Mouse (Mus musculus): ENCODE measurements around the gene Dhx30. TPM values are rescaled to one million over a fixed set of nuclear protein-coding genes. Genes with fewer than 3 reads are reported as not detected.

Dhx30 gene
- polyA plus RNA-seq, 2 experiments = 24.9 to 27.4 TPM

DNA sequence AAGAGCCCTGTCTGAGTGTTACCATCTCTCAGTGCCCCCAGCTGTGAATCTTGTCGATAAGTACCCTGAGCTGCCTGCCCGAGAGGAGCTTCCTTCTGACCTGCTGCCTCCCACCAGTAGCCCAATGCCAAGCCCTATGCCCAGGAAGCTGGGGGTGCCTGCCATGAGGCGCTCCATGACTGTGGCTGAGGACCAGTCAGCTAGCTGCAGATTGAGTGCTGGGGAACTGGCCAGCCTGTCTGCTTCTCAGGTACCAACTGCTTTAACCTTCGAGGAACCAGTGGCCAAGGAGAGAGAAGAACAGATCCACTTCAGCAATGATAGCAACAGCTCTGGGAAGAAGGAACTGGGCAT lies 64.7 kb downstream of the Dhx30 start:
- H3K4me1 ChIP-seq (replicated peaks; ENCODE audit: control insufficient read depth in 2 of 2, insufficient read depth in 2 of 2, low read length in 1 of 2) = no peaks in the 10 kb centered on the region
- H3K27me3 ChIP-seq (ENCODE audit: control insufficient read depth, insufficient read depth, low read length) = no peaks in the 10 kb centered on the region
- 63% methylated on average over 4 of the region's 4 CpGs for WGBS (ENCODE audit: insufficient replicate concordance)
- no peak for TF ChIP-seq CTCF (IDR thresholded peaks at IDR 0.05; ENCODE audit: low read depth)
- no peak for TF ChIP-seq EP300 (IDR thresholded peaks at IDR 0.05; ENCODE audit: low read depth)
- ATAC-seq (ENCODE audit: insufficient read depth) (no peak), DNase-seq (ENCODE audit: low read depth in 3 of 3, low spot score in 3 of 3) (no peak)
- H3K9ac ChIP-seq (replicated peaks) = no peak overlapping the region
- H3K4me3 ChIP-seq (ENCODE audit: insufficient read depth in 1 of 2, low read depth in 2 of 2, low read length in 2 of 2) = no peak overlapping the region
- no peaks in the 10 kb centered on the region for H3K36me3 ChIP-seq (replicated peaks; ENCODE audit: control insufficient read depth, insufficient read depth, low read depth)
- H3K9me3 ChIP-seq (ENCODE audit: control insufficient read depth, low read length) = no peaks in the 10 kb centered on the region
- H3K27ac ChIP-seq = no peak overlapping the region
- no peak overlapping the region for H3K4me2 ChIP-seq (ENCODE audit: low read depth)

DNA sequence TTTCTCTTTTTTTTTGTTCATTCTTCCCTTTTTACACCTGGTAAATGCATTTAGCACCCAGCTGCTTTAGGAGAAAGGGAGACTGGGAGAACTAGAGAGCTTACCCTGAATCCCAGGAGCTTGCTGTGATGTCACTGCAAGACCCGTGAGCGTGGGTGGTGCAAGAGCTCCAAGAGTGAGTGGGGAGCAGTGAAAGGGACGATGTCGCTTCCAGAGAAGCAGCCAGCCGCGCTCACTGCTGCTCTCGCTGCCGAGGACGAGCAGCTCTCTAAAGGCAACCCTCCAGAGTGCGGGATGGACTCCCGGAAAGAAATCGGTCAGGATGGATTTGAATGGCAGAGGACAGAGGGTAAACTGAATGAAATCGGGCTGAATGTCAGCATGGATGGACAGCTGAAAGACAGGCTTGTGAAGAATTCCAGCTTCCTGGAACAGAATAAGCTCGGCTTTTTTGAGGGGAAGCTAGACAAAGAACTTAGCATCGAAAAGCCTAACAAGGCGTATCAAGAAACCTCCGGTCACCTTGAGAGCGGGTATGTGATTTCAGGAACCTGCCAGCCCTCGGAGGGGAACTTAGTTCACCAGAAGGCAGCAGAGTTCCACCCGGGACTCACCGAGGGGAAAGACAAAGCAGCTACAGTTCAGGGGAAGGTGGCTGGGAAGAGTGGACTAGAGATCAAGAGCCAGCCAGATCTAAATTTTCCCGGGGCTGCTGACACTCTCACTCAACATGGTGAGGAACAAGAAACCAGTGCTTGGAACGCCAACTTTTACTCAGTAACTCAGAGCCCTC lies 65.6 kb downstream of the Dhx30 start:
- DNase-seq (ENCODE audit: low read depth in 3 of 3, low spot score in 3 of 3) (no peak), ATAC-seq (ENCODE audit: insufficient read depth) (no peak)
- H3K36me3 ChIP-seq (replicated peaks; ENCODE audit: control insufficient read depth, insufficient read depth, low read depth) = no peaks in the 10 kb centered on the region
- no peak overlapping the region for H3K4me3 ChIP-seq (ENCODE audit: insufficient read depth in 1 of 2, low read depth in 2 of 2, low read length in 2 of 2)
- H3K27me3 ChIP-seq (ENCODE audit: control insufficient read depth, insufficient read depth, low read length) = no peaks in the 10 kb centered on the region
- no peaks in the 10 kb centered on the region for H3K4me1 ChIP-seq (replicated peaks; ENCODE audit: control insufficient read depth in 2 of 2, insufficient read depth in 2 of 2, low read length in 1 of 2)
- no peak for TF ChIP-seq EP300 (IDR thresholded peaks at IDR 0.05; ENCODE audit: low read depth)
- no peak for TF ChIP-seq CTCF (IDR thresholded peaks at IDR 0.05; ENCODE audit: low read depth)
- H3K27ac ChIP-seq = no peak overlapping the region
- WGBS (ENCODE audit: insufficient replicate concordance) = 74% methylated on average over 23 of the region's 23 CpGs
- H3K9ac ChIP-seq (replicated peaks) = no peak overlapping the region
- no peak overlapping the region for H3K4me2 ChIP-seq (ENCODE audit: low read depth)
- H3K9me3 ChIP-seq (ENCODE audit: control insufficient read depth, low read length) = no peaks in the 10 kb centered on the region

DNA sequence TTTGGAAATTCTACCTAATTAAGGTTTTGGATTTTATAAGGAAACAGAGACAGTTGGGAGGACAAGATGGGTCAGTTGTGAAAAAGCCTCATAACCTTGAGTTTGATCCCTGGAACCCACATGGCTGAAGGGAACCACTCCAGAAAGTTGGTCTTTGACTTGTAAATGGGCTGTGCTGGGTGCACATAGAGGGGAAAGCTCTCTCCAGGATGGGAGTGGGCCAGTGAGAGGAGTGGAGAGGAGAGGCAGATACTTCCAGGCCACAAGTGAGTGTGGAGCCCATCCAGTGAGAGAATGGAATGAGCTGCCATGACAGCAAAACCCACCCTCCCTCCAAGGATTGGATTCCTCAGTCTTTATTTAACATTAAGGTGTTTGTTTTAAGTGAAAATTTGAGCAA lies 66.4 kb downstream of the Dhx30 start:
- Histone ChIP-seq H3K27me3 (ENCODE audit: control insufficient read depth, insufficient read depth, low read length) (no peaks in the 10 kb centered on the region), H3K4me1 (replicated peaks; ENCODE audit: control insufficient read depth in 2 of 2, insufficient read depth in 2 of 2, low read length in 1 of 2) (no peaks in the 10 kb centered on the region), H3K4me2 (ENCODE audit: low read depth) (no peak overlapping the region), H3K4me3 (ENCODE audit: insufficient read depth in 1 of 2, low read depth in 2 of 2, low read length in 2 of 2) (no peak overlapping the region), H3K9me3 (ENCODE audit: control insufficient read depth, low read length) (no peaks in the 10 kb centered on the region), H3K27ac (no peak overlapping the region), H3K9ac (replicated peaks) (no peak overlapping the region), H3K36me3 (replicated peaks; ENCODE audit: control insufficient read depth, insufficient read depth, low read depth) (no peaks in the 10 kb centered on the region)
- TF ChIP-seq CTCF (IDR thresholded peaks at IDR 0.05; ENCODE audit: low read depth) (no peak), EP300 (IDR thresholded peaks at IDR 0.05; ENCODE audit: low read depth) (no peak)
- no peak for ATAC-seq (ENCODE audit: insufficient read depth)
- no peak for DNase-seq (ENCODE audit: low read depth in 3 of 3, low spot score in 3 of 3)

DNA sequence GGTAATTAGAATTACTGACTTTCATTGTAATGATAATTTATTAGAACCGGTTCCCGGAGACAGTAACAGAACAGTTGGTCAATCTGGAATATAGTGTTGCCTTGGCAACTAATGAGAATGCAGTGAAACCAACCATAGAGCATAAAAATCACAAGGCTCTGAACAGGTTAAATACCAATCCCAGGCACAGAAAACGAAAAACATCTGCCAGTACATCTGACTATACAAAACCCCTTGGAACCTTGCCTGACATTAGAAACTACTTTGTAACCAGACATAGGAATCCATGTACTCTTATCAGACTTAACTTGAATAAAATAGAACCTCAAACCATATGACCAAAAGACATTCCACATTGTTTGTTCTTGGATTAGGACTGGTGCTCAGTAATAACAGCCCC lies 69.8 kb downstream of the Dhx30 start:
- Histone ChIP-seq H3K4me1 (replicated peaks; ENCODE audit: control insufficient read depth in 2 of 2, insufficient read depth in 2 of 2, low read length in 1 of 2) (no peaks in the 10 kb centered on the region), H3K27ac (no peak overlapping the region), H3K27me3 (ENCODE audit: control insufficient read depth, insufficient read depth, low read length) (no peaks in the 10 kb centered on the region), H3K9ac (replicated peaks) (no peak overlapping the region), H3K4me3 (ENCODE audit: insufficient read depth in 1 of 2, low read depth in 2 of 2, low read length in 2 of 2) (no peak overlapping the region), H3K4me2 (ENCODE audit: low read depth) (no peak overlapping the region), H3K36me3 (replicated peaks; ENCODE audit: control insufficient read depth, insufficient read depth, low read depth) (no peaks in the 10 kb centered on the region), H3K9me3 (ENCODE audit: control insufficient read depth, low read length) (no peaks in the 10 kb centered on the region)
- ATAC-seq (ENCODE audit: insufficient read depth) (no peak), DNase-seq (ENCODE audit: low read depth in 3 of 3, low spot score in 3 of 3) (no peak)
- WGBS (ENCODE audit: insufficient replicate concordance) = 65% methylated on average over 3 of the region's 3 CpGs
- TF ChIP-seq CTCF (IDR thresholded peaks at IDR 0.05; ENCODE audit: low read depth) (no peak), EP300 (IDR thresholded peaks at IDR 0.05; ENCODE audit: low read depth) (no peak)

DNA sequence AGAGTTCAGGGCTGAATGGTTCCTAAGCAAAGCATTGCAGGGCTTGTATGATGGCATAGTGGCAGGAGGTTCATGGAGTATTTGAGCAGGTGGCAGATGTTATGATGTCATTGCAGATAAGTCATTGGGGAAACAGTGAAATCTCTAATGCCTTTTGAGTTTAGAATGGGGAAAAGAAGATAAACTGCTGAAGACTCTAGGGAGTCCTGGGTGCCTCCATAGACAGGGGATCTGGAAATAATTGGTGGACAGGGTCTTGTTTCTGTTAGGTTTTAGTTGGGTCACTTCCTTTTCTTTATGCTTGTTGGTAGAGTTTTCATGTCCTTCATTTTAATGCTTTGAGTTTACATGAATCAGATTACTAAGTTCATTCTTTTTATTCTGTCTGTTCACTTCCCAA lies 70.4 kb downstream of the Dhx30 start:
- H3K36me3 ChIP-seq (replicated peaks; ENCODE audit: control insufficient read depth, insufficient read depth, low read depth) = no peaks in the 10 kb centered on the region
- no peak overlapping the region for H3K27ac ChIP-seq
- H3K4me3 ChIP-seq (ENCODE audit: insufficient read depth in 1 of 2, low read depth in 2 of 2, low read length in 2 of 2) = no peak overlapping the region
- ATAC-seq (ENCODE audit: insufficient read depth) (no peak), DNase-seq (ENCODE audit: low read depth in 3 of 3, low spot score in 3 of 3) (no peak)
- TF ChIP-seq CTCF (IDR thresholded peaks at IDR 0.05; ENCODE audit: low read depth) = no peak
- no peak for TF ChIP-seq EP300 (IDR thresholded peaks at IDR 0.05; ENCODE audit: low read depth)
- H3K4me2 ChIP-seq (ENCODE audit: low read depth) = no peak overlapping the region
- no peaks in the 10 kb centered on the region for H3K4me1 ChIP-seq (replicated peaks; ENCODE audit: control insufficient read depth in 2 of 2, insufficient read depth in 2 of 2, low read length in 1 of 2)
- no peaks in the 10 kb centered on the region for H3K9me3 ChIP-seq (ENCODE audit: control insufficient read depth, low read length)
- no peaks in the 10 kb centered on the region for H3K27me3 ChIP-seq (ENCODE audit: control insufficient read depth, insufficient read depth, low read length)
- H3K9ac ChIP-seq (replicated peaks) = no peak overlapping the region
